Mouse (Mus musculus): Measurements from ENCODE around the gene Asxl1. TPM values are rescaled to one million over a fixed set of nuclear protein-coding genes. Genes with fewer than 3 reads are reported as not detected.

Asxl1 gene
- total RNA-seq, 2 experiments from 2014 or later: 37.2 to 37.7 TPM

- DNase-seq (ENCODE audit: low spot score in 2 of 2): no peak
Observed at GRCm38 (mm10) chr2:153441228-153441627, 95.6 kb downstream of the Asxl1 start.

- DNase-seq (ENCODE audit: low spot score in 2 of 2): no peak
Observed at GRCm38 (mm10) chr2:153442720-153443119, 97.1 kb downstream of the Asxl1 start.

GRCm38 (mm10) chr2:153443434-153444240 lies 98.0 kb downstream of the Asxl1 start:
- DNase-seq (ENCODE audit: low spot score in 2 of 2): no peak

- DNase-seq (ENCODE audit: low spot score in 2 of 2): peak; percentile 60 to 75
Observed at GRCm38 (mm10) chr2:153444254-153445136, 98.9 kb downstream of the Asxl1 start.

GRCm38 (mm10) chr2:153445137-153446016 lies 99.7 kb downstream of the Asxl1 start:
- no peak for DNase-seq (ENCODE audit: low spot score in 2 of 2)

GRCm38 (mm10) chr2:153446017-153446408 lies 100.4 kb downstream of the Asxl1 start:
- peak; percentile 49 to 60 for DNase-seq (ENCODE audit: low spot score in 2 of 2)

- no peak for DNase-seq (ENCODE audit: low spot score in 2 of 2)
Observed at GRCm38 (mm10) chr2:153446476-153446875, 100.8 kb downstream of the Asxl1 start.

GRCm38 (mm10) chr2:153447719-153448118 lies 102.1 kb downstream of the Asxl1 start:
- no peak for DNase-seq (ENCODE audit: low spot score in 2 of 2)

- no peak for DNase-seq (ENCODE audit: low spot score in 2 of 2)
Observed at GRCm38 (mm10) chr2:153448519-153448918, 102.9 kb downstream of the Asxl1 start.

Other genes starting within 250 kb of the Asxl1 start
- gene Hck, start 237.4 kb upstream of the Asxl1 start, total RNA-seq (2021): 1 to 10 TPM; 2.6 to 3.2 TPM
- 100 to 1,000 TPM in 1 of 2 experiments, 10 to 100 TPM in 1; 87.7 to 110 TPM for gene Tm9sf4, start 184.5 kb upstream of the Asxl1 start, total RNA-seq (2021)
- gene Tspyl3, start 120.4 kb upstream of the Asxl1 start, total RNA-seq (2021): 10 to 100 TPM; 30.6 to 32.7 TPM
- 1 to 10 TPM; 5.0 to 5.4 TPM for gene Plagl2, start 104.4 kb upstream of the Asxl1 start, total RNA-seq (2021)
- 10 to 100 TPM; 18.0 to 22.9 TPM for gene Pofut1, start 104.3 kb upstream of the Asxl1 start, total RNA-seq (2021)
- gene Kif3b, start 54.4 kb upstream of the Asxl1 start, total RNA-seq (2021): 10 to 100 TPM; 83.0 to 89.2 TPM
- not detected for gene 4930404H24Rik, start 147.0 kb downstream of the Asxl1 start, total RNA-seq (2021)
- 10 to 100 TPM; 65.4 to 66.8 TPM for gene Nol4l, start 184.1 kb downstream of the Asxl1 start, total RNA-seq (2021)

Measured in layer of hippocampus, postnatal 10 days (tissue).